Mouse (Mus musculus) MEL (cell line): Measurements from ENCODE around the gene Pnmal1. TPM values are rescaled to one million over a fixed set of nuclear protein-coding genes. Genes with fewer than 3 reads are reported as not detected.

Source experiments
- DNase-seq: peaks from one replicate; pipeline ENCODE4 v3.0.0; 2011; ENCODE audit warnings: low read depth, low spot score
- H3K27ac ChIP-seq: 2 replicates; pipeline ENCODE4 v1.5.1; 2012; ENCODE audit warnings: low read depth, mild to moderate bottlenecking, control low read depth, low read length, moderate library complexity; ENCODE audit not compliant: control insufficient read depth
- H3K27me3 ChIP-seq, 2 experiments: fragments of 150-350 bp in 1 of 2; sonication (generic) in 1 of 2; 2 replicates each; pipeline ENCODE4 v1.6.1; 2012; ENCODE audit warnings: low read length in 2 of 2, mild to moderate bottlenecking in 2 of 2, improper control_type of control experiment in 1 of 2, moderate library complexity in 1 of 2; ENCODE audit not compliant: insufficient read depth in 2 of 2, control insufficient read depth in 1 of 2
- H3K36me3 ChIP-seq, 2 experiments: 2 replicates each; pipeline ENCODE4 v1.6.1; 2012 to 2014; ENCODE audit warnings: low read length in 2 of 2, improper control_type of control experiment in 1 of 2, inconsistent platforms in 1 of 2, mild to moderate bottlenecking in 1 of 2; ENCODE audit not compliant: insufficient read depth in 2 of 2, control insufficient read depth in 1 of 2
- H3K4me1 ChIP-seq, 2 experiments: fragments of 150-350 bp in 1 of 2; sonication (generic) in 1 of 2; 2 replicates each; pipeline ENCODE4 v1.6.1; 2012; ENCODE audit warnings: low read length in 2 of 2, improper control_type of control experiment in 1 of 2, mild to moderate bottlenecking in 1 of 2; ENCODE audit not compliant: insufficient read depth in 2 of 2, control insufficient read depth in 1 of 2
- H3K4me3 ChIP-seq, 2 experiments: fragments of 150-350 bp in 1 of 2; sonication (generic) in 1 of 2; 2 replicates each; pipeline ENCODE4 v1.5.1; 2012; ENCODE audit warnings: low read depth in 2 of 2, low read length in 2 of 2, mild to moderate bottlenecking in 2 of 2, moderate library complexity in 2 of 2, control low read depth in 1 of 2, improper control_type of control experiment in 1 of 2; ENCODE audit not compliant: control insufficient read depth in 1 of 2, insufficient read depth in 1 of 2
- H3K79me2 ChIP-seq: 2 replicates; pipeline ENCODE4 v1.6.1; 2012; ENCODE audit warnings: mild to moderate bottlenecking, low read length, moderate library complexity; ENCODE audit not compliant: control insufficient read depth, poor library complexity, insufficient read depth
- H3K9ac ChIP-seq: 2 replicates; pipeline ENCODE4 v1.6.1; 2012; ENCODE audit warnings: low read depth, mild to moderate bottlenecking, control low read depth, low read length, moderate library complexity; ENCODE audit not compliant: control insufficient read depth, poor library complexity, severe bottlenecking
- H3K9me3 ChIP-seq: fragments of 150-350 bp; sonication (generic); replicated peaks from 2 replicates; pipeline ENCODE4 v1.6.1; 2012; ENCODE audit warnings: mild to moderate bottlenecking, low read length, improper control_type of control experiment, moderate library complexity; ENCODE audit not compliant: insufficient read depth
- BHLHE40 ChIP-seq: IDR thresholded peaks from 2 replicates; pipeline ENCODE4 v1.6.1; 2012; ENCODE audit warnings: low read depth, mild to moderate bottlenecking, inconsistent platforms, low read length, improper control_type of control experiment, borderline replicate concordance
- CTCF ChIP-seq, 3 experiments: IDR thresholded peaks in 2 of 3; conservative IDR thresholded peaks in 1 of 3; 2 replicates each; pipeline ENCODE4 v1.5.1; 2011 to 2012; ENCODE audit warnings: low read length in 3 of 3, low read depth in 2 of 3, mild to moderate bottlenecking in 2 of 3, improper control_type of control experiment in 1 of 3, inconsistent platforms in 1 of 3, mixed read lengths in 1 of 3, moderate library complexity in 1 of 3; ENCODE audit not compliant: control insufficient read depth in 1 of 3, insufficient read depth in 1 of 3, poor library complexity in 1 of 3, severe bottlenecking in 1 of 3
- EP300 ChIP-seq, 2 experiments: IDR thresholded peaks; 2 replicates each; pipeline ENCODE4 v1.6.1; 2011; ENCODE audit warnings: improper control_type of control experiment in 2 of 2, low read length in 2 of 2, low read depth in 1 of 2, mild to moderate bottlenecking in 1 of 2
- GABPA ChIP-seq: IDR thresholded peaks from 2 replicates; pipeline ENCODE4 v1.6.1; 2012; ENCODE audit warnings: low read depth, mild to moderate bottlenecking, inconsistent platforms, low read length, improper control_type of control experiment, moderate library complexity
- KAT2A ChIP-seq: conservative IDR thresholded peaks from 2 replicates; pipeline ENCODE4 v1.6.1; 2012; ENCODE audit warnings: low read depth, low read length, improper control_type of control experiment, inconsistent platforms
- MEF2A ChIP-seq: IDR thresholded peaks from 2 replicates; pipeline ENCODE4 v1.6.1; 2014; ENCODE audit warnings: low read depth, mild to moderate bottlenecking, inconsistent platforms, low read length, improper control_type of control experiment; ENCODE audit not compliant: poor library complexity, insufficient replicate concordance, severe bottlenecking; ENCODE audit errors: extremely low read depth
- MYB ChIP-seq: IDR thresholded peaks from 2 replicates; pipeline ENCODE4 v1.6.1; 2011; ENCODE audit warnings: mild to moderate bottlenecking, low read depth, low read length, improper control_type of control experiment
- MYC ChIP-seq: IDR thresholded peaks from 2 replicates; pipeline ENCODE4 v1.6.1; 2011; ENCODE audit warnings: low read depth, mild to moderate bottlenecking, low read length, improper control_type of control experiment, moderate library complexity
- POLR2AphosphoS2 ChIP-seq: IDR thresholded peaks from 2 replicates; pipeline ENCODE4 v1.6.1; 2011; ENCODE audit warnings: low read length, improper control_type of control experiment
- POLR2AphosphoS5 ChIP-seq: IDR thresholded peaks from 2 replicates; pipeline ENCODE4 v1.6.1; 2012; ENCODE audit warnings: low read depth, borderline replicate concordance, mild to moderate bottlenecking, inconsistent platforms, low read length, moderate library complexity, mixed read lengths
- UBTF ChIP-seq: IDR thresholded peaks from 2 replicates; pipeline ENCODE4 v1.6.1; 2012; ENCODE audit warnings: low read depth, mild to moderate bottlenecking, inconsistent platforms, low read length, improper control_type of control experiment, moderate library complexity, borderline replicate concordance; ENCODE audit not compliant: insufficient read depth
- USF1 ChIP-seq: IDR thresholded peaks from 2 replicates; pipeline ENCODE4 v1.6.1; 2014; ENCODE audit warnings: low read depth, mild to moderate bottlenecking, inconsistent platforms, low read length, improper control_type of control experiment, moderate library complexity
- USF2 ChIP-seq, 2 experiments: IDR thresholded peaks; 2 replicates each; pipeline ENCODE4 v1.6.1; 2011 to 2012; ENCODE audit warnings: improper control_type of control experiment in 2 of 2, low read length in 2 of 2, borderline replicate concordance in 1 of 2, inconsistent platforms in 1 of 2, low read depth in 1 of 2, mild to moderate bottlenecking in 1 of 2; ENCODE audit not compliant: insufficient read depth in 1 of 2
- ZC3H11A ChIP-seq: IDR thresholded peaks from 2 replicates; pipeline ENCODE4 v1.6.1; 2012; ENCODE audit warnings: low read depth, mild to moderate bottlenecking, inconsistent platforms, low read length, improper control_type of control experiment
- ZKSCAN1 ChIP-seq: IDR thresholded peaks from 2 replicates; pipeline ENCODE4 v1.6.1; 2012; ENCODE audit warnings: low read depth, mild to moderate bottlenecking, inconsistent platforms, low read length, improper control_type of control experiment, moderate library complexity
- polyA plus RNA-seq, 2 experiments: library from polyadenylated mRNA; stranded (reverse) in 1 of 2; unstranded in 1 of 2; fragments of >175 nt in 1 of 2; fragments of >200 nt in 1 of 2; gene quantifications; 2 replicates each; pipeline versions ENCODE4 v1.2.1 to v1.2.4; 2012; ENCODE audit warnings: low replicate concordance in 2 of 2, low read depth in 1 of 2; ENCODE audit not compliant: insufficient read length in 2 of 2, insufficient read depth in 1 of 2, missing spikeins in 1 of 2
- total RNA-seq: library from RNA; depleted of rRNA; stranded (reverse); fragments of 300-350 nt; gene quantifications from 2 replicates; pipeline ENCODE4 v1.2.3, GENCODE M21; 2012

Pnmal1 gene
- total and polyA plus RNA-seq, 3 experiments = 0.19 to 0.53 TPM; not detected in 1

DNA sequence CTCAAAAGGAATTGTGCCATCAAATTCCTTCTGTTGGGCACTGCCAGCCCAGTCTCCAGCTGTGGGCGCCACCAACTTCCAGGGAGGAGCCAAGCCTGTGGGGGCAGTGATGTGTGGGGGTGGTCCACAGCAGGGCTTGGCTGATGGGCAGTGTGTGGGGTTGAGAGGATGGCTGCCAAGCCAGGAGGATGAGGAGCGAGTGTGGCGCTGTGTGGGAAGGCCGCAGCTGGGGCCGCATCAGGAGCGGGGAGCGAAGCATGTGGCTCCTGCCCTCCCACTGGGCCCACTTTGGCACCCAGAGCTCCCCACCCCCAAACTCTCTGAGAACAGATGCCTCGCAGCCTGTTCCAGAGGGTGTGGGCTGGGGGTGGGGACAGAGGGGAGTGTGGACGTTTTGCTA is 41.5 kb upstream of the Pnmal1 start:
- H3K27me3 ChIP-seq = no peaks in the 10 kb centered on the region
- H3K27ac ChIP-seq = no peak overlapping the region
- DNase-seq = no peak
- peaks cover 0 to 19% of the 10 kb centered on the region in 2 experiments; a peak in 3 of 4 replicates for H3K4me1 ChIP-seq
- TF ChIP-seq POLR2AphosphoS2 = no peak
- TF ChIP-seq USF2 (IDR thresholded peaks at IDR 0.05; ENCODE audit: borderline replicate concordance in 1 of 2, insufficient read depth in 1 of 2, low read depth in 1 of 2, low read length in 2 of 2) = no peak
- TF ChIP-seq MYC = no peak
- no peak for TF ChIP-seq USF1
- no peak for TF ChIP-seq ZC3H11A
- TF ChIP-seq MYB = no peak
- TF ChIP-seq BHLHE40 = no peak
- no peak for TF ChIP-seq KAT2A
- H3K79me2 ChIP-seq = peaks cover 36% of the 10 kb centered on the region
- H3K9me3 ChIP-seq = no peaks in the 10 kb centered on the region
- no peak overlapping the region for H3K4me3 ChIP-seq
- no peak overlapping the region for H3K9ac ChIP-seq
- peaks cover 0 to 10% of the 10 kb centered on the region in 2 experiments; a peak in 2 of 4 replicates for H3K36me3 ChIP-seq

DNA sequence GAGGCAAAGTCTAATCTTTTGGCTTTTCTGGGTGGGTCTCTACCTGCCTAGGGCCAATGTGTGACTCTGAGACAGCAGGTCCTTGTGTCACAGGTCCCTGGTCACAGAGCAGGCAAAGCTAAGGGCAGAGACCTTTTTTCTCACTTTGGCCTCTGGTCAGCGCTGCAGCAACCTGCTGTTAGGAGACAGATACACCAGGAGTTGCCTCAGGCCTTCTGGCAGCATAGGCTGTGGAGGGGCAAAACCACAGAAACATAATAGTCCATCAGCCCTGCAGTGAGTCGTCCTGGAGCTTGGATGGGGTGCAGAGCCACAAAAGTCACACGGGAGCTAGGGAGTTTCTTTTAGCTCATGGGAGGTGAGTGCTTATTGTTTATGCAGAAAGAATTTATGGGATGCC is 40.8 kb upstream of the Pnmal1 start:
- Histone ChIP-seq H3K36me3 (peaks cover 0 to 10% of the 10 kb centered on the region in 2 experiments; a peak in 2 of 4 replicates), H3K9me3 (no peaks in the 10 kb centered on the region), H3K27ac (no peak overlapping the region), H3K9ac (no peak overlapping the region), H3K4me1 (peaks cover 0 to 15% of the 10 kb centered on the region in 2 experiments; a peak in 3 of 4 replicates), H3K79me2 (peaks cover 42% of the 10 kb centered on the region), H3K27me3 (no peaks in the 10 kb centered on the region), H3K4me3 (no peak overlapping the region)
- TF ChIP-seq POLR2AphosphoS5 (no peak), UBTF (no peak), MEF2A (no peak), ZKSCAN1 (no peak), CTCF (IDR thresholded peaks at IDR 0.05 in 2 of 3, conservative IDR thresholded peaks at IDR 0.05 in 1 of 3; ENCODE audit: control insufficient read depth in 1 of 3, insufficient read depth in 1 of 3, low read depth in 2 of 3, low read length in 3 of 3, poor library complexity in 1 of 3, severe bottlenecking in 1 of 3) (no peak), EP300 (IDR thresholded peaks at IDR 0.05; ENCODE audit: low read depth in 1 of 2, low read length in 2 of 2) (no peak), GABPA (no peak)
- no peak for DNase-seq
